In the genomic region with DNA sequence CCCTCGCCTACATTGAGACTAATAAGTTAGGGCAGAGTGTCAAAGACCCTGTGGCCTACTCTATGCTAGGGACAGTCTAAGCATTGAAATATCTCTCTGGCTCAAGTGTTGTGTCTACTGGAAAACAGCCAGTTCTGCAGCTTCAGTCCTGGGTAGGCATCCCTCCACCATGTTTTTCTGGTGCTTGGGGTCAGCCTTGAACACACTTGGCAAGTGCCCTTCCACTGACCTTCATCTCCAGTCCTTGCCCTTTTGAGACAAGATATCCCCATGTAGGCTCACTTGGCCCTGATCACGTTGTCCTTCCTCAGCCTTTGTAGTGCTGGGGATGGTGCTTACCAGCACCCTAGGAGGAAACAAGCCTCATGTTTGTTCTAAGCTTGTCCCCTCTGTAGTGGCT, we compare ENCODE assay signal across 14 mouse cellular contexts. TPM values are rescaled to one million over a fixed set of nuclear protein-coding genes. Genes with fewer than 3 reads are reported as not detected.
DNase-seq lines count a peak whose midpoint lies in the region.
"Had no signal": no experiment of that assay in that cellular context is flagged by ENCODE, and none has a peak within 500 bp of the region (broad histone marks: within the 10 kb centered on the region; RNA-seq: fewer than 3 reads in every experiment).

No protein-coding gene starts in this region.

- peak; percentile 60 for DNase-seq in adrenal gland, adult 2 months
- DNase-seq in adrenal gland, postnatal 10 days, result no peak
- peak; percentile 23 to 36 for DNase-seq in adrenal gland, postnatal 36 days
- DNase-seq in adrenal gland, adult 18-20 months (ENCODE audit: low spot score in 2 of 2), result no peak
- peak; percentile 19 for DNase-seq in ovary, postnatal 36 days (ENCODE audit: low spot score)
- DNase-seq in ovary, postnatal 14 days (ENCODE audit: low spot score), result no peak
- DNase-seq: adrenal gland, postnatal 25 days; cerebellum, adult 11 months; cerebellum, adult 18-20 months; cerebellum, adult 8-10 months; cerebellum, adult 9-11 months; cerebellum, postnatal 14 days; cerebellum, postnatal 36 days; embryo, embryonic 11 days had no signal

RNA-seq across cellular contexts. Expression of a gene that starts 9.7 kb away (rescaled TPM):
- total RNA-seq in adrenal gland, adult 2 months (2021), result 10 to 100 TPM; 45.3 to 47.9 TPM
- 27.3 and 30.4 TPM in 2 replicates for polyA plus RNA-seq in adrenal gland, adult 2 months (2012; rRNA removed)
- 10 to 100 TPM; 32.7 to 34.1 TPM for total RNA-seq in adrenal gland, postnatal 10 days (2021)
- total RNA-seq in adrenal gland, postnatal 36 days (2021), result 10 to 100 TPM; 40.4 to 62.4 TPM
- total RNA-seq in adrenal gland, adult 18-20 months (2021), result 10 to 100 TPM; 43.4 to 45.5 TPM

Comparison
In these comparisons a context has a peak if more than half of its experiments do, and no peak if none do; other contexts are left out.
1. DNase-seq: peak in adrenal gland, adult 2 months (single experiment), adrenal gland, postnatal 36 days (2 of 2) and ovary, postnatal 36 days (single experiment); none in adrenal gland, postnatal 10 days (single experiment), adrenal gland, adult 18-20 months (0 of 2) and ovary, postnatal 14 days (single experiment).